16 mouse cellular contexts compared by ENCODE assay signal in genomic region chr5:76585378-76585777, GRCm38 (mm10).
"Had no signal": no experiment of that assay in that cellular context is flagged by ENCODE, and none has a peak within 500 bp of the region (broad histone marks: within the 10 kb centered on the region; RNA-seq: fewer than 3 reads in every experiment).

No protein-coding gene starts in this region.

- H3K9ac ChIP-seq: neural tube, embryonic 12.5 days; neural tube, embryonic 13.5 days; neural tube, embryonic 15.5 days; stomach, embryonic 15.5 days had no signal

- H3K4me1 ChIP-seq: stomach, embryonic 15.5 days had no signal

- H3K9me3 ChIP-seq: neural tube, embryonic 12.5 days; neural tube, embryonic 13.5 days; neural tube, embryonic 15.5 days; stomach, embryonic 15.5 days had no signal

- H3K4me3 ChIP-seq: neural tube, embryonic 12.5 days; neural tube, embryonic 13.5 days; neural tube, embryonic 15.5 days; stomach, embryonic 15.5 days had no signal

- H3K27ac ChIP-seq: neural tube, embryonic 12.5 days; neural tube, embryonic 13.5 days; neural tube, embryonic 15.5 days; stomach, embryonic 15.5 days; stomach, postnatal 0 days had no signal

- DNase-seq: retina, postnatal 1 day; right cerebral cortex, postnatal 14 days; right cerebral cortex, postnatal 25 days; right cerebral cortex, postnatal 4 days; spleen, adult 18-20 months; thymus, adult 18-20 months; thymus, adult 2 months; thymus, postnatal 14 days; thymus, postnatal 25 days; thymus, postnatal 36 days; thymus, postnatal 4 days had no signal

- H3K27me3 ChIP-seq: neural tube, embryonic 12.5 days; neural tube, embryonic 13.5 days; neural tube, embryonic 15.5 days; stomach, embryonic 15.5 days had no signal

- H3K4me2 ChIP-seq: neural tube, embryonic 12.5 days; neural tube, embryonic 13.5 days; neural tube, embryonic 15.5 days; stomach, embryonic 15.5 days had no signal

- H3K36me3 ChIP-seq: neural tube, embryonic 12.5 days; neural tube, embryonic 13.5 days; neural tube, embryonic 15.5 days; stomach, embryonic 15.5 days had no signal
